Mouse (Mus musculus) brown adipose tissue, adult 24 weeks (tissue): ENCODE data around the gene Gm14403. TPM values are rescaled to one million over a fixed set of nuclear protein-coding genes. Genes with fewer than 3 reads are reported as not detected.
"Not testable (repeated sequence)": the region's sequence is repeated elsewhere in the genome, so short reads cannot be mapped to it uniquely, and the experiment has no call there.

Experiments used
- H3K27ac ChIP-seq: fragments of 200-500 bp; replicated peaks from 2 replicates; pipeline ENCODE4 v1.5.1; 2012; ENCODE audit warnings: low read depth, mild to moderate bottlenecking, low read length
- H3K4me1 ChIP-seq: fragments of 200-500 bp; 2 replicates; pipeline ENCODE4 v1.6.1; 2012; ENCODE audit warnings: low read length, mixed read lengths; ENCODE audit not compliant: control insufficient read depth, insufficient read depth, insufficient read length
- H3K4me3 ChIP-seq: fragments of 200-500 bp; 2 replicates; pipeline ENCODE4 v1.5.1; 2012; ENCODE audit warnings: low read depth, mild to moderate bottlenecking, low read length, moderate library complexity; ENCODE audit not compliant: insufficient read depth
- polyA plus RNA-seq: library from polyadenylated mRNA; stranded (reverse); fragments of >200 nt; gene quantifications from 2 replicates; pipeline ENCODE4 v1.2.4, GENCODE M21; 2012; ENCODE audit not compliant: missing spikeins, insufficient read depth, insufficient read length

The Gm14403 gene
- polyA plus RNA-seq: 17.9 and 41.5 TPM in 2 replicates

DNA sequence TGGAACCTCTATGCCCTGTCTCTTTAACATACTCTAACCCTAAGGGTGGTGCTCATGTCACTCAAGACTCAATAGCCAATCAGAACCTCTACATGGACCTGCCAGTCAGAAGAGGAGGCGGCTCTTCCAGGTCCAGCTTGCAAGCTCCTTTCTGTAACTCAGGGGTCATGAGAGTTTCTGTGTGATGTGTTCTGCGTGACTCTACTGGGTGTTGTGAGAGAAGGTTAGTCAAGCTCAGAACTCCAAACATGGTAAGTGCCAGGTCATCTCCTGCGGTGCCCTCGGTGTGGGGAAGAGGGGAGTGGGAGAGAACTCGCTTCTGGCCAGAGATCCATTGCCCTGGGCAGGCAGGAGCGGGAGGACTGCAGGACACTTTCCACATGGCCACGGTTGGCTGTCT, at the start of gene Gm14403:
Gene Gm14403, plus strand, starts transcription at position 149 of the 400 bp plus-strand sequence.
- H3K27ac ChIP-seq: peak within 1 kb of the TSS; percentile 65
- H3K4me3 ChIP-seq: peak within 1 kb of the TSS; percentile 75

DNA sequence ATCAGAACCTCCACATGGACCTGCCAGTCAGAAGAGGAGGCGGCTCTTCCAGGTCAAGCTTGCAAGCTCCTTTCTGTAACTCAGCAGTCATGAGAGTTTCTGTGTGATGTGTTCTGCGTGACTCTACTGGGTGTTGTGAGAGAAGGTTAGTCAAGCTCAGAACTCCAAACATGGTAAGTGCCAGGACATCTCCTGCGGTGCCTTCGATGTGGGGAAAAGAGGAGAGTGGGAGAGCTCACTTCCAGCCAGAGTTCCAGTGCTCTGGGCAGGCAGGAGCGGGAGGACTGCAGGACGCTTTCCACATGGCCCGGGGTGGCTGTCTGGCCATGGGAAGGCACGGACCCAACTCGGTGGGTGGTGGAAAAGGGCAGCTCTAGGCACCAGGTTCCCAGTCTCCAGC, 33.3 kb upstream of the Gm14403 start, which contains the start of gene Zfp970:
Gene Zfp970, plus strand, starts transcription at position 58 of the 400 bp plus-strand sequence.
- H3K4me3 ChIP-seq: peak within 1 kb of the TSS; percentile 60
- H3K4me1 ChIP-seq, H3K27ac ChIP-seq: not testable (repeated sequence)

More for the DNA sequence above, at the start of gene Gm14403:
- H3K4me1 ChIP-seq: not testable (repeated sequence)

DNA sequence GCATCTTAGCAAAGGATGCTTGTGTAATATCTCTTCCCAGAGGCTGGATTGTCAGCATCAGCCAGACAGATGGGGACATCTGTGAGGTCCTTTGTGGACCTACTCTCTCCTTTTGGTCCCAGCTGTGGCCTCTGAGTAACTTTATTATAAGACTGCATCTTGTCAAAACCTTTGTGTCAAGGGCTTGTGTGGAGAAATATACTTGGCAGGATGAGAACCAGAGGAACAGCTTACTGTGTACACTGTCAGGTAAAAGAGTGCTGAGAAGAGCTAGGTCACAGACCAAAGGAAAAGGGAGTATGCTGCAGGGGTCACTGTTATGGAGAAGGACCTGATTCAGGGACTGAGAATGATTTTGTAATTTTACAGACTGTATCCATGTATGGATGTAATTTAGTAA, 29.8 kb upstream of the Gm14403 start:
- H3K4me3 ChIP-seq, H3K27ac ChIP-seq: not testable (repeated sequence)

DNA sequence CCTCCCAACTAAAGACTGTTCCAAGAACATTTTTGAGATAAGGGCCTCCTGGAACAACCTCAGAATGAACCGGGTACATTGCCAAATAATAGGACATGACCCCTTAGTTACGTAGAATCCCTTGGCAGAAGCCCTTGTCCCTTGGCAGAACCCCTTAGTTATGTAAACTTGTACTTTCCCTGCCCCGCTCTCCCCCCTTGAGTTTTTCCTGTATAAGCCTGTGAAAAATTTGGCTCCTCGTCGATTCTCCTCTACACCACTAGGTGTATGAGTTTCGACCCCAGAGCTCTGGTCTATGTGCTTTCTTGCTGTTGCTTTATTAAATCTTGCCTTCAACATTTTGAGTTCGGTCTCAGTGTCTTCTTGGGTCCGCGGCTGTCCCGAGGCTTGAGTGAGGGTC, 25.8 kb upstream of the Gm14403 start:
- H3K27ac ChIP-seq, H3K4me3 ChIP-seq, H3K4me1 ChIP-seq: not testable (repeated sequence)

More for the DNA sequence above, 29.8 kb upstream of the Gm14403 start:
- not testable (repeated sequence) for H3K4me1 ChIP-seq

DNA sequence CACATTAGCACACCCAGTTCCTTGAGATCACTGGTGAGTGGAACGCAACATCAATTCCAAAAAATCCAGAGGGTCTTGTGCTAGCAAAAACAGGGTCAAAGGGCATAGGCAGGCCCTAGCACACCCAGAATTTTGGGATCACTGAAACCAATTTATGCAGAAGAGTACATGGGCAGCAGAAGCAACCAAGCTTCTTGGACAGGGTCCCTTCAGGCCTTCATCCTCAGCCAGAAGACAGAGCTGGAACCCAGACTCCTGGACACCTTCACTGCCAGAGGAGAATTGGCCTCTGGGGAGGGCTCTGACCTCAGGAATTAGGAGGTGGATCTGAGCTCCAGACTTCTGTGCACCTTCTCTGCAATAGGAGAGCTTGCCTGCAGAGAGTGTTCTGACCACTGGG, 16.0 kb upstream of the Gm14403 start:
- H3K4me1 ChIP-seq, H3K4me3 ChIP-seq, H3K27ac ChIP-seq: not testable (repeated sequence)

DNA sequence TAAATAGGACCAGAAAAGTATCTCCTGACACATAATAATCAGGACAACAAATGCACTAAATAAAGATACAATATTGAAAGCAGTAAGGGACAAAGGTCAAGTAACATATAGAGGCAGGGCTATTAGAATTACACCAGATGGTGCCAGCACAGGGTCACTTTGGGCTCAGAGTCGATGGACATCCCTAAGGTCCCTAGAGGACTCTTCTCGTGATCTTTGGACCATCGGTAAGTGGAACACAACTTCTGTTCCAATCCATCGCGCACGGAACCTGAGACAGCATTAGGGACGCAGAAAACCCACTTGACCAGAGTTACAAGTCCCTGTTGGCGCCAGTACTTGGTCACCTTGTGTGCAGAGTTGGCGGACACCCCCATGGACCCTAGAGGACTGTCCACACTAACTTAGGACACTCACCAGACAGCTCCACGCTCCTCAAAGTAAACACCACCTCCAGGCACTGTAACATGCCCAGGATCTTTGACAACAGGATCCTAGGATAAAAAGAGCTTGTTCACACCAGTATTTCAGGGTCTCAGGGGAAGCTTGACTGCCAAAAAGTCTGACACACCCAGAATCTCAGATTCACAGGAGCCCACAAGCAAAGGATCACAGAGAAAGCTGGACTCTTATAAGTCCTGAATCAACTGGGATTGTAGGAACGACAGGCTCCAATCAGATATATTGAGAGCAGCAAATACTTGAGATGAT, 14.6 kb upstream of the Gm14403 start:
- not testable (repeated sequence) for H3K4me1 ChIP-seq, H3K4me3 ChIP-seq, H3K27ac ChIP-seq

DNA sequence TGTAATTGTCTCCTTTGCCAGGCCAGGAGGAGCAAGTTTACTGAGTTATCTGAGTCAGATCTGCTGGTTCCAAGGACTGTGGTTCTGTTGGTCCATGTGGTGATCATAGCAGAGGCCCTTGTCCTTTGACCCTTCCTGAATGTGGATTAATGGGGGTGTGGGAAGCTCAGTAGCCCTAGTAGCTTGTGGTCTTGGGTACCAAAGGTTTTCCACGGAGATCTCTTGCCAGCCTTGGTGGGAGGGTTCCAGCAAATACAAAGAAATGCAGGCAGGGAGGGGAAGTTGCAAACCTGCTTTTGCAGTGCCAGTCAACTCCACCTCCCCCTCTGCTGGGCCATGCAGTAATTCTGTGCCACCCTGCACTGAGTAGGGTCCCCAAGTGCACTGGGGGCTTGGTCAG, 1.2 kb downstream of the Gm14403 start:
- not testable (repeated sequence) for H3K27ac ChIP-seq, H3K4me1 ChIP-seq, H3K4me3 ChIP-seq

DNA sequence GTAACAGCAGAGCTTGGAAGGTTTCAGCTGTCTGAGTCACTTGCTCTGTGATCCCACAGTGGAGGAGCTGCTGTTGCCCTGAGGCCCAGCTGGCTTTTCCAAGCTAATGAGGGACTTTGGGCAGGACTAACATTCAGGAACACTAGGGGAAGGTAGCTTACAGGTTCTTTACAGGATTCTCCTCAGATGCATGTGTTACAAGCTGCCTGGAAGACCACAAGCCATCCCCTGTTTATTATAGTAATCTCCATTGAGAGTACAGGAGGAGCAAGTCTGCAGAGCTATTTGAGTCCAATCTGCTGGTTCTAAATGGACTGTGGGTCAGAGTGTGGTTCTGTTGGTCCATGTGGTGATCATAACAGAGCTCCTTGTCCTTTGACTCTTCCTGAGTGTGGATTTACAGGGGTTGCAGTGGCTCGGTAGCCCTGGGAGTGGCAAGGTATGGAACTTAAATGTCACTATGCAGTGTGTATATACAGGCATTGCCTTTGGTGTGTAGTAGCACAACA, 7.2 kb downstream of the Gm14403 start:
- not testable (repeated sequence) for H3K4me1 ChIP-seq, H3K4me3 ChIP-seq, H3K27ac ChIP-seq

DNA sequence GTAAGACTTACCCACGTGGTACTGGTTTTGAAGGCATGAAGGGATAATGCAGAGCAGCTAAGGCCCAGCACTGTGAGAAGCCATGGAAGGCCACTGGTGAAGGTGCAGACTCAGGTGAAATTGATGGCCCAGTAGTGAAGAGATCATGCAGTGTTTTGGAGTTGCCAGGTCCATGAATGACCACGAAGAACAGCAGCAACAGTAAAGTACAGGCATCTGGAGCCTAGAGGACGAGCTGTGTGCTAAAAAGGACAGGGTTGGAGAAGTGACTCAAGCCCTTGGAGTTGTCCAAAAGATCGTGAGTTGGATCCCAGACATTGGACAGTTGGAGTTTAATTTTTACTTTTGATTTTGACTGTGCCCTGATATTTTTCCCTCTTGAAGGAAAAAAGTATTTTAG, 13.4 kb downstream of the Gm14403 start:
- not testable (repeated sequence) for H3K4me3 ChIP-seq, H3K27ac ChIP-seq, H3K4me1 ChIP-seq

DNA sequence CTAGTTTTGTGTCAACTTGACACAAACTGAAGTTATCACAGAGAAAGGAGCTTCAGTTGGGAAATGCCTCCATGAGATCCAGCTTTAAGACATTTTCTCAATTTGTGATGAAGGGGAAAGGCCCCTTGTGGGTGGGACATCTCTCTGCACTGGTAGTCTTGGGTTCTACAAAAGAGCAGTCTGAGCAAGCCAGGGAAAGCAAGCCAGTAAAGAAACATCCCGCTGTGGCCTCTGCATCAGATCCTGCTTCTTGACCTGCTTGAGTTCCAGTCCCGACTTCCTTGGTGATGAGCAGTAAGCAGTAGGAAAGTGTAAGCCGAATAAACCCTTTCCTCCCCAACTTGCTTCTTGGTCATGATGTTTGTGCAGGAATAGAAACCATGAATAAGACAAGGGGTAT, 14.0 kb downstream of the Gm14403 start:
- not testable (repeated sequence) for H3K27ac ChIP-seq, H3K4me3 ChIP-seq, H3K4me1 ChIP-seq

DNA sequence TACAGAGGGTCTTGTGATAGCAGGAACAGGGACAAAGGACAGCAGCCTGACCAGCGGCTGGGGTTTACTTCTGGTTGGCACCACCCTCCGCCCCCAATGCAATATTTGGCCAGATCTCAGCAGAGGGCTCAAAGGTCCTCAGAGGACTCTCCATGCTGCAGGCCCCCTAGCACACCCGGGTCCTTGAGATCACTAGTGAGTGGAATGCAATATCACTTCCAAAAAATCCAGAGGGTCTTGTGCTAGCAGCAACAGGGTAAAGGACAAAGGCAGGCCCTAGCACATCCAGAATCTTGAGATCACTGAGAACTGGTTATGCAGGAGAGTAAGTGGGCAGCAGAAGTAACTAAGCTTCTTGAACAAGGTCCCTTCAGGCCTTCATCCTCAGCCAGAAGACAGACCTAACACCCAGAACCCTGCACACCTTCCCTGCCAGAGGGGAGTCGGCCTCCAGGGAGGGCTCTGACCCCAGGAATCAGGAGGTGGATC, 16.0 kb downstream of the Gm14403 start:
- H3K4me3 ChIP-seq, H3K27ac ChIP-seq, H3K4me1 ChIP-seq: not testable (repeated sequence)

DNA sequence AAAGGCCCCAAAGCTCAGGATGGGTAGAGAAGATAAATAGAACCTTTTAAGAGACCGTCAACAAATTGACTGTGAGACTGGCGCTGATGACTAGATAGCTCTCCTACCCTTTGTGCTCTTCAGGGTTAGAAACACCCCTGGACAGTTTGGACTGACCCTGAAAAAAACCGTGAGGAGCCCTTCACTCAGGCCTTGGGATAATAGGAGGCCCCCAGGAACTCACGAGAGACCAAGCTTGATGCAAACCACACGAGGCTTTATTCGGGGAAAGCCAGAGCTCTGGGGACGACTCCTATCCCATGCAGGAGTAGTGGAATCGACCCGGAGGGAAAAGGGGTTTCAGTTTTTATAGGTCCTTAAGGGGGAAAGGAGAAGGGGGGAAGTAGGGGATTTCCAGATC, 19.7 kb downstream of the Gm14403 start:
- H3K4me1 ChIP-seq, H3K27ac ChIP-seq, H3K4me3 ChIP-seq: not testable (repeated sequence)

DNA sequence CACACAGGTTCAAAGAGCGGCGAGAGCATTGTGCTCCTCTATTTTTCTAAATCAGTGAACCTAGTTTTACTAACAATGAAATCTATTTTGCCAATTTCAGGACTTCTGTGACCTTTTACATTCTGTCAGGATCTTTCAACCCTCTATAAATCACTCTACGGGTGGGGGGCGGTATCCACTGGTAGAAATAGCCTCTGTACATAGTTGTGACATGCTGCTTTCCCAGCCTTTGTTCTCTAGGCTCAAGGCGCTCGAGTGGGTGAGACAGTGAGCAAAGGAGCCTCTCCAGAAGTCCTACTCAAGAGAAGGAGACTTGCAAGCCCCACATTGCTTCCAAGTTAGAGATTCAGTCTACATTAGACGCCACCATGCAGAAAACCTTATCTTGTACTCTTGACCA, 20.3 kb downstream of the Gm14403 start:
- H3K27ac ChIP-seq, H3K4me1 ChIP-seq, H3K4me3 ChIP-seq: not testable (repeated sequence)

DNA sequence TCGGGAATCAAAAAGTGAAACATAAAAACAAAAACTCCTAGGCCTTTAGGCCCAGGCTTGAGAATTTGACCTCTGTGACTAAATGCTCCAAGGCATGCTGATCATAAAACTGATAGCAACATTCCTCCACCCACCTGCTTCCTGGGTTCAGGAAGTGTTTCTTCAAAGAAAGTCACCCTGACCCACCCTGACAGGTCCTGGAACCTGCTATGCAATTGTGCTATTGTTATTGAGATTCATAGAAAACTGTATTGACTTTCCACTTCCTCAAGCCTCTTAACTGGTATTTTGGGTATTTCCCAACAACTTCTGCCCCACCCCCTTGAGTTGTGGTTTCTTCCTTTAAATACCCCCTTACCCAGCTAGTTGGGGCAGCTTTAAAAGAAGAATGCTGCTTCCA, 20.9 kb downstream of the Gm14403 start:
- H3K4me1 ChIP-seq, H3K4me3 ChIP-seq, H3K27ac ChIP-seq: not testable (repeated sequence)

DNA sequence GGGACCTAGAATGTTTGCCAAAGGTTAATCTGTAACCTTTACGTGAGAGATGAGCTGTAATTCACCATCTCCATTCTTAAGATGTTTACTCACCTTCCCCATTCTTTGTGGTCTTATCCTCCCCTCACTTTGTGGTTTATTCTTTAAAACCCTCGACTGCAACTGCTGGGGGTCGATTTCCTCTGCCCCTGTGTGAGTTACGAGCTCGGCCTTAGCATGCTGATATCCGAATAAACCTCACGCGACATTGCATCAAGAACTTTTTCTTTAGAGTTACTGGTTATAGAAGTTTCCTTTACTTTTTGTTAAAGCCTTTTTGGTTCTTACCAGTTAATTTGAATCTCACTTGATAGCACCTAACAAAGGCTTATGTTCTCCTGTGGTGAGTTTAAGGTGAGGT, 22.0 kb downstream of the Gm14403 start:
- Histone ChIP-seq H3K4me3 (no peak overlapping the region), H3K4me1 (no peaks in the 10 kb centered on the region)

DNA sequence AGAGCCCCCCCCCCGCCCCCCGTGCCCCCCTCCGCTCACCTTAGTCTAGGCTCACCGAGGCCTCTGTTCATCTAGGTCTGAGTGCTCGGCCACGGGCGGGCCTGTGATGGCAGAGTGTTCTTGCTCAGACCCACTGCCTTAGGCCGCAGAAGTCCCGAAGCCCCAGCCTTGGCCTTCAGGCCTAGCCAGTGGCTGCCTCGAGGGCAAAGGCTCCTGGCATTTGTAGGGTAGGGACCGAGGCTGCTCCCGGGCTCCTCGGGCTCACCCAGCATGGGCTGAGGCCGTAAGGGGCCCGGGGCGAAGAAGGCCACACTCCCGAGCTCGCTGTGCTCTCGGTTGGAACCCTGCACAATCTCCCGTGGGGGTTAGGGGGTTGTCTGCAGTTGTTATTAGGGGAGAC, 25.0 kb downstream of the Gm14403 start:
- Histone ChIP-seq H3K4me1 (no peaks in the 10 kb centered on the region), H3K27ac (no peak overlapping the region), H3K4me3 (no peak overlapping the region)

More for the DNA sequence above, 22.0 kb downstream of the Gm14403 start:
- no peak overlapping the region for H3K27ac ChIP-seq
